Mouse (Mus musculus) ES-Bruce4 (cell line): ENCODE measurements around the gene H2-Q7.
A peak's percentile ranks its signal among the peaks of the same experiment; 100 is the strongest.
"Not testable (repeated sequence)": the region's sequence is repeated elsewhere in the genome, so short reads cannot be mapped to it uniquely, and the experiment has no call there.

Experiments used
- CTCF ChIP-seq: IDR thresholded peaks from one replicate; pipeline ENCODE4 v1.8.1; 2011; ENCODE audit warnings: low read depth, low read length
- POLR2A ChIP-seq: IDR thresholded peaks from one replicate; pipeline ENCODE4 v1.8.1; 2011; ENCODE audit warnings: low read length; ENCODE audit not compliant: insufficient read depth

DNA sequence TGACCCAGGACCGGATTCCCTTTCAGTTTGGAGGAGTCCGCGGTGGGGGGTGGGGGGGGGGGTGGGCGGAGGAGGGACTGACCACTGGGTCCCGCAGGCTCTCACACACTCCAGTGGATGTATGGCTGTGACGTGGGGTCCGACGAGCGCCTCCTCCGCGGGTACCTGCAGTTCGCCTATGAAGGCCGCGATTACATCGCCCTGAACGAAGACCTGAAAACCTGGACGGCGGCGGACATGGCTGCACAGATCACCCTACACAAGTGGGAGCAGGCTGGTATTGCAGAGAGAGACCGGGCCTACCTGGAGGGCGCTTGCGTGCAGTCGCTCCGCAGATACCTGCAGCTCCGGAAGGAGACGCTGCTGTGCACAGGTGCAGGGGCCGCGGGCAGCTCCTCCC is 13.5 kb upstream of the H2-Q7 start:
- not testable (repeated sequence) for TF ChIP-seq POLR2A
- peak; percentile 15 for TF ChIP-seq CTCF
